Comparison of ENCODE assay signal across 8 mouse cellular contexts in genomic region chr17:86293247-86293744, GRCm38 (mm10).
DNase-seq lines count a peak whose midpoint lies in the region; ATAC-seq and TF ChIP-seq lines count a peak whose summit lies in the region.

No protein-coding gene starts in this region.

- H3K36me3 ChIP-seq in spleen, adult 2 months (ENCODE audit: control insufficient read depth, insufficient read depth, low read length): no peaks in the 10 kb centered on the region
- H3K36me3 ChIP-seq in liver, postnatal 0 days (replicated peaks; ENCODE audit: insufficient read depth, low read length): no peaks in the 10 kb centered on the region

- 17% methylated on average over 10 of the region's 10 CpGs for WGBS in spleen, adult 2 months
- 34% methylated on average over 10 of the region's 10 CpGs for WGBS in cerebellum, adult 2 months
- WGBS in liver, postnatal 0 days (ENCODE audit: insufficient replicate concordance): 18% methylated on average over 10 of the region's 10 CpGs

- no peak for TF ChIP-seq EP300 in liver, postnatal 0 days (IDR thresholded peaks at IDR 0.05; ENCODE audit: low read depth)

- H3K27ac ChIP-seq in spleen, adult 2 months (ENCODE audit: insufficient read depth, low read length): no peak overlapping the region
- H3K27ac ChIP-seq in cerebellum, adult 2 months (ENCODE audit: insufficient read depth, low read length): no peak overlapping the region
- peak overlapping the region; percentile 60 for H3K27ac ChIP-seq in gastrocnemius, adult 2 months
- H3K27ac ChIP-seq in liver, postnatal 0 days (ENCODE audit: low read depth): no peak overlapping the region

- no peaks in the 10 kb centered on the region for H3K27me3 ChIP-seq in spleen, adult 2 months (ENCODE audit: control insufficient read depth, insufficient read depth, low read length)
- no peaks in the 10 kb centered on the region for H3K27me3 ChIP-seq in cerebellum, adult 2 months (ENCODE audit: control insufficient read depth, insufficient read depth, low read length)
- no peaks in the 10 kb centered on the region for H3K27me3 ChIP-seq in liver, postnatal 0 days (ENCODE audit: insufficient read depth, low read length)

- TF ChIP-seq CTCF in spleen, adult 2 months (IDR thresholded peaks at IDR 0.05; ENCODE audit: extremely low read depth, insufficient read depth, insufficient read length, insufficient replicate concordance): peak; percentile 27; the same call in 1 of the 2 replicates
- peak; percentile 45; the same call in 1 of the 2 replicates for TF ChIP-seq CTCF in cerebellum, adult 2 months (IDR thresholded peaks at IDR 0.05; ENCODE audit: borderline replicate concordance, insufficient read depth, low read depth, low read length)
- TF ChIP-seq CTCF in gastrocnemius, adult 2 months (IDR thresholded peaks at IDR 0.05): peak; percentile 74
- peak; percentile 73 for TF ChIP-seq CTCF in liver, postnatal 0 days (IDR thresholded peaks at IDR 0.05; ENCODE audit: low read depth)

- peak; percentile 75 for ATAC-seq in inflammation-experienced regulatory T-cells, adult 6 months
- ATAC-seq in liver, postnatal 0 days: peak; percentile 82

- no peaks in the 10 kb centered on the region for H3K9me3 ChIP-seq in liver, postnatal 0 days (ENCODE audit: low read length)

- peaks cover 4% of the 10 kb centered on the region; the same call in 1 of the 2 replicates for H3K4me1 ChIP-seq in spleen, adult 2 months (ENCODE audit: control insufficient read depth, insufficient read depth, insufficient read length)
- H3K4me1 ChIP-seq in cerebellum, adult 2 months (ENCODE audit: control insufficient read depth, insufficient read depth, low read length): peaks cover 13% of the 10 kb centered on the region; the same call in 1 of the 2 replicates
- peaks cover 9% of the 10 kb centered on the region for H3K4me1 ChIP-seq in liver, postnatal 0 days (ENCODE audit: insufficient read depth)

- TF ChIP-seq POLR2A in spleen, adult 2 months (IDR thresholded peaks at IDR 0.05; ENCODE audit: low read depth, low read length): no peak
- no peak for TF ChIP-seq POLR2A in cerebellum, adult 2 months (IDR thresholded peaks at IDR 0.05; ENCODE audit: borderline replicate concordance, insufficient read depth, low read length)

- DNase-seq in spleen, adult 2 months (ENCODE audit: low read depth in 1 of 2, low spot score in 2 of 2): peak; percentile 56 to 65
- no peak for DNase-seq in spleen, adult 12 weeks (ENCODE audit: low spot score)
- DNase-seq in cerebellum, adult 2 months: no peak
- DNase-seq in gastrocnemius, adult 2 months: peak; percentile 82
- DNase-seq in liver, postnatal 0 days: peak; percentile 77
- DNase-seq in retina, postnatal 7 days (ENCODE audit: low read depth, low spot score): peak; percentile 66
- no peak for DNase-seq in right cerebral cortex, postnatal 36 days (ENCODE audit: low spot score in 2 of 2)

- H3K9ac ChIP-seq in liver, postnatal 0 days (replicated peaks): no peak overlapping the region

- intact Hi-C loops in gastrocnemius, adult 2 months (cut with DNase I): loop anchor here (1.0 to 5.0 kb wide), 2 partner anchors 131 to 149 kb away; no protein-coding TSS in a partner anchor

- H3K4me2 ChIP-seq in liver, postnatal 0 days (ENCODE audit: low read depth, low read length): peak overlapping the region; percentile 49

- H3K4me3 ChIP-seq in spleen, adult 2 months (ENCODE audit: extremely low read depth, insufficient read depth, insufficient read length): no peak overlapping the region
- no peak overlapping the region for H3K4me3 ChIP-seq in cerebellum, adult 2 months (replicated peaks; ENCODE audit: insufficient read depth, low read depth, low read length)
- H3K4me3 ChIP-seq in gastrocnemius, adult 2 months: peak overlapping the region; percentile 58
- H3K4me3 ChIP-seq in liver, postnatal 0 days (ENCODE audit: low read depth, low read length): peak overlapping the region; percentile 14; the same call in 1 of the 2 replicates

Comparison
In these comparisons a context has a peak if more than half of its experiments do, and no peak if none do; other contexts are left out.
1. DNase-seq: peak in spleen, adult 2 months (2 of 2), gastrocnemius, adult 2 months (single experiment), liver, postnatal 0 days (single experiment) and retina, postnatal 7 days (single experiment); none in spleen, adult 12 weeks (single experiment), cerebellum, adult 2 months (0 of 2) and right cerebral cortex, postnatal 36 days (0 of 2).
2. H3K4me3 ChIP-seq: peak in gastrocnemius, adult 2 months (single experiment) and liver, postnatal 0 days (single experiment); none in spleen, adult 2 months (single experiment) and cerebellum, adult 2 months (single experiment).
3. Peak in every context shown above with its lines, with median percentiles within 50 percentile points of each other: CTCF ChIP-seq.